Mouse (Mus musculus) naive thymus-derived CD4-positive, alpha-beta T cell, adult 5 months (primary cell): ENCODE measurements around the gene Brip1. TPM values are rescaled to one million over a fixed set of nuclear protein-coding genes. Genes with fewer than 3 reads are reported as not detected.

ENCODE experiments used
- polyA plus RNA-seq: library from polyadenylated mRNA; unstranded; fragments of 100-300 nt; shearing (Covaris generic); gene quantifications from one replicate; pipeline ENCODE4 v1.2.1, GENCODE M21; 2017

Gene Brip1
- 1.6 TPM for polyA plus RNA-seq

DNA sequence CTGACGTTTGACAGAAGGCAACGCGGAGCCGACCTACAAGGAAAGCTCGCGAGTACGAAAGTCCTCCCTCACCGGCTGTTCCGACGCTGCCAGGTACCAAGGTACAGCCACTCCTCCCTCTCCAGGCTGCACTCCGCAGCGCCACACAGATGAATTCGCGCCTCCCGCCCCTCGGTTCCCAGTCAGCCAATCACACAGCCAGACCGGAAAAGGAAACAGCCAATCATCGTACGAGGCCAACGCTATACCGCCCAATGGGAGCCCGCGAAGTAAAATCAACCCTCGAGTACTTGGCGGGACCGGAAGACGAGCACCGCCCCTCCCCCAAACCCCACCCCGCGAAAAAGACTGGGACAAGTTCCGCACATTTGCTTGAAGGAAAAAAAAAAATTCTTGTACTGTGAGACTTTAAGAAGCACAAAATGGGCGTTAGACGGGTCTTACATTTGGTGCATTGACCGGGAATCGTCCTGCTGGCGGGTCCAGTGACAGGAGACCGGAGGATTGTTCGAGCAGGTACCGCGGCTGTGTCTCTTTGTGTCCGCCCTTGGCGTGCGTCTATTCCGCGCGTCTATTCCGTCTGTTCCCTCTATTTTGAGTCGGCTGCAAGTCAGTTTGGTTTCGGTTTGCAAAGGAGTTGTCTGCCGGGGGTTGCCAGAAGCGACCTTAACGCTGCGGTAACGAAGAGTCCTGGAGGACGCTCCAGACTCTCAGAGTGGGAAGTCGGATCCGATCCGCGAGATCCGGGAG is at the start of gene Brip1:
Gene Brip1, minus strand, starts transcription at position 157 of the 750 bp plus-strand sequence.

Other genes with a start within 250 kb of the Brip1 start
- gene Ints2, start 56.4 kb upstream of the Brip1 start, polyA plus RNA-seq = 17.9 TPM
- gene Med13, start 156.4 kb upstream of the Brip1 start, polyA plus RNA-seq = 33.2 TPM